Mouse (Mus musculus): Measurements from ENCODE around the gene Scarf2. TPM values are rescaled to one million over a fixed set of nuclear protein-coding genes. Genes with fewer than 3 reads are reported as not detected.

Scarf2 gene
- total RNA-seq, 2 experiments from 2014 or later = 2.6 to 4.0 TPM

DNA sequence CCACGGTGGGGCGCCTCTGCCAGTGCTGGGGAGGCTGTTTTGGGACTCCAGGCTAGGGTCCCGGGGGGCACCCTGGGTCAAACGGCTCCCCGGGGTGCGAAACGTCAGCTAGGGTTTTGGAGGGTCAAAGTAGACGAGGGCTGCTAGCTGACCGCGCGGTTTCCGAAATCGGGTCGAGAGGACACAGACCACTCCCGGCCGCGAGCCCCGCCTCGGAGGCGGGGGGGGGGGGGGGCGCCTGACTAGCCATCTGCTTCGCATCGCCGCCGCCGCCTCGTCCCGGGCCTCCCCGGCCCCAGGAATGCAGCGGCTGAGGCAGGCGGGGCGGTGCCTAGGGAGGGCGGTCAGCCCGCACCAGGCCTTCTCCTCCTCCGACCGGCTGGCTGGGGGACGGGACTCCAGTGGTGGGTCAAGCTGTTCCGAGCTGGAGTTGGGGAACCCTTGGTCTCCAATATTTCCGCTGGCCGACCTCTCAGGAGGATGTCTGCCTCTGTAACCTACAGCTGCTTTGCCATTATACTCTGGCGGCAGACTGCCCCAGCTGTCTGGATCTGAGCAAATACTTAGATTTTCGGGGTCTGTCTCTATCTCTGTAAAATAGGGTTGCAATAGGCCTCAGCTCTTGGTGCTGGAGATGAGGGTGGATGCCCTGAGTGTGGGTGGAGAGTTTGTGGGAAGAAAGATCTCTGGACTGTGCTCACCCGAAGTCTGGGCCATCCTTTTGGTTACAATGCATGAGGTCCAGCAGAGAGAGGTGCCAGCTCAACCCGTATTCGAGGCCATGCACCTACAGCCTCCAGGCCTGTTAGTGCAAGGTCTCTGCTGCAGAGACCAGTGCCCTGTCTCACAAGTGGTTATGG lies 1.5 kb downstream of the Scarf2 start:
- DNase-seq (ENCODE audit: low spot score) = peak; percentile 60

GRCm38 (mm10) chr16:17799584-17799983 lies 2.5 kb downstream of the Scarf2 start:
- no peak for DNase-seq (ENCODE audit: low spot score)

DNA sequence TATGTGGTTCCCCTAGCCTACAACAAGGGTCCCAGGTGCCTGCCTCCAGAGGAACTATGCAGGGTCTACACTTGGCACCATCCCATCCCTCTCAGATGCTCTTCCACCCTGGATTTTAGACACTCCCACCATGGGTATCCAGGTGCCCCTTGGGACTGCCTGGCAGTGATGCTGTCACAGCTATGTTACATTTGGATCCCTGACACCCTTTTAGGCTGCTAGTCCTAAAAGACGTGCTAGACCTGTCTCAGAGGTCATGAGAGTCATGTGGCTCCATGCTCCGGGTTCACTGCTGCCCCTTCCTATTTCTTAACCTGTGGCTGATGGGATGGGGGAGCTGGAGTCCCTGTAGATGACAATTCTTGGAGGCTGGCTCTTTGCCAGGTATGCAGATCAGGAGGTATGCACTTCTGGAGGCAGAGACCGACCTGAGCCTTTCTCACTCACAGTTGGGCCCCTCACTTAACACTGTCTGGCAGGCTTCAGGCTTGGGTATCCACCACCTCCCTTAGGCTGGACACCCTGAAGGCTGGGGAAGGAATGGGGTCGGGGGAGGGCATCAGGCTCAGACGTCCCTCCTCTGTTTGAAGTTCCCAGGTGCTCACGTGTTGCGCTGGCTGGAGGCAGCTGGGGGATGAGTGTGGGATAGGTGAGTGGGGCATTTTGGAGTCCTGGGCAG lies 4.8 kb downstream of the Scarf2 start:
- no peak for DNase-seq (ENCODE audit: low spot score)

DNA sequence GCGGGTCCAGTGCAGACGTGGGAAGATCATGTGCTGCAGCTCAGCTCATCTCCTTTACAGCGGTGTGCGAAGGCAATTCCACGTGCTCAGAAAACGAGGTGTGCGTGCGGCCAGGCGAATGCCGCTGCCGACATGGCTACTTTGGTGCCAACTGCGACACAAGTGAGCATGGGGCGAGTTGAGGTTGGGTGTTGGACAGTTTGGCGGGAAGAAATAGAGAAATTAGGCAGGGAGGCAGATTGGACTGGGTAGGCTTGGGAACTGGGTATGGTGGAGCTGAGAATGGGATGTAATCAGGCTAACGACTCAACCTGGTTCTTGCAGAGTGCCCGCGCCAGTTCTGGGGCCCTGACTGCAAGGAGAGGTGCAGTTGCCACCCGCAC lies 5.4 kb downstream of the Scarf2 start:
- no peak for DNase-seq (ENCODE audit: low spot score)

GRCm38 (mm10) chr16:17802839-17803674 lies 6.0 kb downstream of the Scarf2 start:
- no peak for DNase-seq (ENCODE audit: low spot score)

DNA sequence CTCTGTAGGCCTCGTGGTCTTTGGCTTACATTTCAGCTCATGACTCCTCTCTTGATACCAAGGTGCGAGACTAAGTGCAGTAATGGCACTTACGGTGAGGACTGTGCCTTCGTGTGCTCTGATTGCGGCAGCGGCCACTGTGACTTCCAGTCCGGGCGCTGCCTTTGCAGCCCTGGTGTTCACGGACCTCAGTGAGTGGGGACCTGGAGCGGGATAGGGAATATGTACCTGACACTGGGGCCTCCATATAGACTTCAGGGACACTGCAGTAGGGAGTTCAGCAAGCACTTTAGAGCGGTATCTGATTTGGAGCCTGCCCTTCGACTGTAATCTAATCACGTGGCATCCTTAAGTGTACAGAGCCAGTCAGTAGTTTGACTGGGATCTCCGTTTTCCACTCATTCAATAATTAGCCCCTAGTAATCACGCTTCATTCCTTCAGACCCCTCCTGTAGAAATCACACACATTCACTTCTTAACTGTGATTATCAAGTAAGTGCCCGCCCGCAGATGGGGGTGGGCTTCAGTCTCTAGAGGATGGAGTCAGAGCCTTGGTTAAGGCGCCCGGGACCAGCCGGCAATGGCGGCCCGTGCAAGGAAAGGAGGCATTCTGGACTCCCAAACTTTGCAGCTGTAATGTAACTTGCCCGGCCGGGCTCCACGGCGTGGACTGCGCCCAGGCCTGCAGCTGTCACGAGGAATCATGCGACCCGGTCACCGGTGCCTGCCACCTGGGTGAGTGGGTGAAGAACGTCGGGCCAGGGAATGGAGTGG lies 6.8 kb downstream of the Scarf2 start:
- DNase-seq (ENCODE audit: low spot score) = no peak

GRCm38 (mm10) chr16:17804449-17804912 lies 7.4 kb downstream of the Scarf2 start:
- DNase-seq (ENCODE audit: low spot score) = no peak

DNA sequence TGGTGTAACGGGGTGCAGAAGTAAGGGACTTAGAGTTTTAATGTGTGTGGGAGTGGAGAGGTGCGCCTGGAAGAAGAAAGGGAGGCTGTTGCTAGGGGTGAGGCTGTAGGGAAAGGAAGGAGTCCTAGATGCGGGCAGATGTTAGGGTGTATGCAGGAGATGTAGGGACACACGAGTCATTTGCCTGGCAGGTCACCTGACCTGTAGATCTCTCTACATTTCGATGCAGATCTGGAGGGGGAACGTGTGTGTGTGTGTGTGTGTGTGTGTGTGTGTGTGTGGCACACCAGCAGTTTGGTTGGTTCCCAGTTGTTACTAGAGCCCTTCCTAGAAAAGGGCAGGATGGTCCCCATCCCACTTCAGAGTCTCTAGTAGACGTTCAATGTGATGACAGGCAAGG lies 7.9 kb downstream of the Scarf2 start:
- no peak for DNase-seq (ENCODE audit: low spot score)

- DNase-seq (ENCODE audit: low spot score) = no peak
These were observed 9.6 kb downstream of the Scarf2 start for GRCm38 (mm10) chr16:17806581-17807191.

- peak; percentile 89 for DNase-seq (ENCODE audit: low spot score)
These were observed 10.3 kb downstream of the Scarf2 start for GRCm38 (mm10) chr16:17807192-17808009.

DNA sequence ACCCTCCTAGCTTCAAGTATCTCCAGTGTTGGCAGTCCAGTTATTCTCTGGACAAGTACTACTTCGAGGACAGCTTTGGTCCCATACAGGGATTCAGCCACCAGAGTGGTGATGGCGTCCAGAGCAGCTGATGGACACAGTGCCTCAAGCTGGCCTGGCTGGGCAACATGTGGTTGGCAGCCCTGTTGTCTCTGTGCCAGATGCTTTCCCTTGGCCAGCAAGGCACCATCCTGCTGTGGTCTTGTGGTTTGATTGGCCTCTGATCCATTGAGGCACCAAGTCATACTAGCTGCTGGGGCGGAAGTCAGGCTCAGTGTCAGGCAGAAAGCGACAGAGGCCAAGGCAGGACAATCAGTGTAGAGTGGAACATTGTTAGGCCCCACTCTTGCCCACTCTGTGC lies 12.0 kb downstream of the Scarf2 start:
- no peak for DNase-seq (ENCODE audit: low spot score)

- peak; percentile 72 for DNase-seq (ENCODE audit: low spot score)
These were observed 12.6 kb downstream of the Scarf2 start for GRCm38 (mm10) chr16:17809711-17810110.

GRCm38 (mm10) chr16:17812120-17812519 lies 15.0 kb downstream of the Scarf2 start:
- peak; percentile 57 for DNase-seq (ENCODE audit: low spot score)

- DNase-seq (ENCODE audit: low spot score) = no peak
These were observed 16.1 kb downstream of the Scarf2 start for GRCm38 (mm10) chr16:17813173-17813572.

DNA sequence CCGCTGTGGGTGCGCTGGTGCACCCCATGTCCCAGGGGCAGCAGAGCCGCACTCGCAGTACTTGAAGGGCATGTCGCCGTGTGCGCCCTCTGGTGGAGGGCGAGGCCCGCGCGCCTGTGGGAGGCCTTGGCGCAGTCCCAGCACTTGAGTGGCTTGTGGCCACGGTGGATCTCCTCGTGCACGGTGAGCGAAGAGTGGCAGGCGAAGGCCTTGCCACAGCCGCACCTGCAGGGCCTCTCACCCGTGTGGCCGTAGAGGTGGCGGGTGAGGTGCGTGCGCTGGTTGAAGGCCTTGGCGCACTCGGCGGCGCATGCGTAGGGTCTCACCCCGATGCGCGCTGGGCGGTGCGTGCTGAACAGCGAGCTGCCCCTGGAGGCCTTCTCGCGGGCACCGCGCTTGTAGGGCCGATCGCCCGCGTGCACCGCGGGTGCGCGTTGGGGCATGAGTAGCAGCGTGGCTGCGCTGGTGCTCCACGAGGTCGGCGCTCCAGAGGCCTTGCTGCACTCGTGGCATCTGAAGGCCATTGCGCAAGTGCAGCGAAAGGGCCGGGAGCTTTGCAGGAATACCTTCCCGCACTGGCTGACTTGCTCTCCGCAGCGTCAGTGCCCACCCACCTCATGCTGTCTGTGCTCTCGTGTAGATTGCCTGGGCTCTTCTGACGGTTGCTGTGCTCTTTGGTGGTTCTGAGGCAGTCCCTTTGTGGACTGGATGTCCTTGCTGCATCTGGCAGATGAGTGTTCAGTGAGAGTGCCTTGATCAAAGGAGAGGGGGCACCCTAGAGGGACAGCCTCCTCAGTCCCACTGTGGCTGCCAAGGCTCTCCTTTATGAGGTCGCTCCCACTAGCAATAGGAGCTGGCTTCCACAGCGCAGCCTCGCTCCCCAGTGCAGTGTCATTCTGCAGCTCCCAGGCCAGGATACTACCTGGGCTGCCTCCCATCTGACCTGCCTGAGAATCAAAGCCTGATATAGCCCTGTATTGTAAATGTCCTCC lies 18.6 kb downstream of the Scarf2 start:
- DNase-seq (ENCODE audit: low spot score) = peak; percentile 58

DNA sequence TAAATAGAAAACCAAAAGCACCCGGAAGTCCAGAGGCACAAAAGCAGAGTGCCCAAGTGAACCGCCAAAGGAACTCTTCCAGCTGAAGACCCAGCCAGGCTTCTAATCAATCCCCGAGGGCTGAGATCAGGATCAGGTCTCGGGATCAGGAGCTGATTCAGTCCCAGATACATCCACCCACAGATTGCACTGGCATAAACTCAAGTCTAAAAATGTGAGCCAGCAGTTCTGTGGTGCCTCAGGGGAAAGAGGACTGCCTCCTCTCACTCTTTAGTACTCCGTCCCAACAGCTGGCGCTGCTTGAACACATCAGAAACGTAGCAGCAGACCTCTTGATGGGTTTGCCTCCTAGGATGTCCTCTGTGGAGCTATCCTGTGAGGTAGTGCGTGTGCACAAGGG lies 19.4 kb downstream of the Scarf2 start:
- DNase-seq (ENCODE audit: low spot score) = no peak

- no peak for DNase-seq (ENCODE audit: low spot score)
These were observed 29.4 kb downstream of the Scarf2 start for GRCm38 (mm10) chr16:17826500-17826899.

- DNase-seq (ENCODE audit: low spot score) = no peak
These were observed 31.1 kb downstream of the Scarf2 start for GRCm38 (mm10) chr16:17828229-17828628.
